Mouse (Mus musculus) liver, embryonic 18 days (tissue): Measurements from ENCODE around the gene Pknox2. TPM values are rescaled to one million over a fixed set of nuclear protein-coding genes. Genes with fewer than 3 reads are reported as not detected.

Source experiments
- polyA plus RNA-seq: library from polyadenylated mRNA; depleted of rRNA; stranded (reverse); fragments of >200 nt; gene quantifications from 2 replicates; pipeline ENCODE4 v1.2.3, GENCODE M21; 2012; rRNA removed

The Pknox2 gene
- 0.43 and 0.50 TPM in 2 replicates for polyA plus RNA-seq

DNA sequence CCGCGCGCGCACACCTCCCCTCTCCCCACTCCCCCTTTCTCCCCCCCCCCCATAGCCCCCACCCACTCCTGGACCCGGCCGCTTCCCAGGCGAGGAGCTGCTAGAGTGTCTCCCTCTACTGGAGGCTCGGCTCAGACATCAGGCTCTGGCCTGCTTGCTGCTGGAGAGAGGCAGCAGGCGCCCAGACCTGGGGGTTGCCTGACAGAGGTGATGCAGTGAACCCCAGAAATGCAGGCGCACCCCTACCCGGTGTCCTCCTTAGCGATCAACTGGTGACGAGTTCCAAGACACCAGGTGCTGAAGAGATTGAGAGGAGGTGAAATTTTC lies at the start of gene Pknox2:
Pknox2 (minus strand) TSS at position 49 of the 327 bp plus-strand sequence.

Other genes with a start within 250 kb of the Pknox2 start
- gene Tmem218, start 60.8 kb upstream of the Pknox2 start, polyA plus RNA-seq = 1.7 TPM in 2 replicates
- 1.1 and 1.3 TPM in 2 replicates for gene Slc37a2, start 108.3 kb upstream of the Pknox2 start, polyA plus RNA-seq
- gene Ccdc15, start 201.0 kb upstream of the Pknox2 start, polyA plus RNA-seq = 0.83 and 0.94 TPM in 2 replicates
- gene Hepacam, start 219.9 kb upstream of the Pknox2 start, polyA plus RNA-seq = 0.01 TPM in 2 replicates